Mouse (Mus musculus) neural tube, embryonic 10.5 days (tissue): ENCODE results near the gene N4bp1.

Experiments used
- DNase-seq: peaks from one replicate; pipeline ENCODE4 v3.0.0-alpha.2; 2017; ENCODE audit warnings: low spot score; ENCODE audit errors: extremely low spot score

Gene N4bp1

DNA sequence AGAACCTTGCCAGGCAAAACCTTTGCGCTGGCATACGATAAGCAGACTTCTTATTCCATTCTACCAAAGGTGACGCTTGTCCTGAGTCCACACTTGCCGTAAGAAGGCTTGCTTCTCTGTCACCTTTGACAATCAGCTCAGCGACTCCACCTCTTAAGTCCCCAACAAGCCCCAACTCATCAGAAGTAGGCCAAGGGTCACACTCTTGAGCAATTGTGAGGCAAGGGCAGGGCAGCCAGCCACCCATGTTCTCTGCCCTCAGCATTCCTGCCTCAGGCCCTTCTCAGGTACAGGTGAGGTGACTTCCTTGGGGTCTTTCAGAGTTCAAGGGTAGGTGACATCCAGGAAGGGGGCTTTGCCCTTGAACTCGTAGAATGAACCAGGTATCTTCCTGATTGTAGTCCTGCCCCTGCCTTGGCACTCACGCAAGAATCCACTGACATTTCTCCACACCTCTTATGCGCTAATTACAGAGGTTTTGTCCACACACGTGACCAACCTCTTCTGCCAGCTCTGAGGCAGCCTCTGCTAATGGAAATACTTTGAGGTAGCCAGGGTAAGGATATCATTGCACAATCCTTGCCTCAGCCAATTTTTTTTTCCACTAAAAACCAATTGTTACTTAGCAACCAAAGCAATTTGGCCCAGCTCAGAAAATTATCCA lies 118.4 kb downstream of the N4bp1 start:
- no peak for DNase-seq

- DNase-seq: no peak
Observed at GRCm38 (mm10) chr8:86765669-86766068, 119.4 kb downstream of the N4bp1 start.

DNA sequence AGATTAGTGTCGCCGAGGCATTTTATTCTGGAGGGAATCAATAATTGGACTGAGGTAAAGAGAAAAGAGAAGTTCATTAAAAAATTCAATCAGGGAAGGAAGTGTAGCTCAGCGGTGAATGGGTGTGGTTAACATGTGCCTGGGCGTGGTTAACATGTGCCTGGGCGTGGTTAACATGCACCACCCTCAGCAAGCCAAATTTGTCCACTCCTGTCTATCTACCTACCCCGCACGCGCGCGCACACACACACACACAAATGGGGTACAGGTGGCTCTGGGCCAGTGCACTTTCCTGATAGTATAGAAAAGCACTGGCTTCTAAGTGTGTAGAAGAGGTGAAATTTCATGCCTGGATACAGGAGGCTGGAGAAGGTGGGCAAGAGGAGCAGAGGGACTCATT lies 119.9 kb downstream of the N4bp1 start:
- DNase-seq: no peak

- no peak for DNase-seq
Observed at GRCm38 (mm10) chr8:86762806-86763205, 122.3 kb downstream of the N4bp1 start.

GRCm38 (mm10) chr8:86760746-86761145 lies 124.3 kb downstream of the N4bp1 start:
- no peak for DNase-seq

GRCm38 (mm10) chr8:86759090-86759491 lies 126.0 kb downstream of the N4bp1 start:
- no peak for DNase-seq

DNA sequence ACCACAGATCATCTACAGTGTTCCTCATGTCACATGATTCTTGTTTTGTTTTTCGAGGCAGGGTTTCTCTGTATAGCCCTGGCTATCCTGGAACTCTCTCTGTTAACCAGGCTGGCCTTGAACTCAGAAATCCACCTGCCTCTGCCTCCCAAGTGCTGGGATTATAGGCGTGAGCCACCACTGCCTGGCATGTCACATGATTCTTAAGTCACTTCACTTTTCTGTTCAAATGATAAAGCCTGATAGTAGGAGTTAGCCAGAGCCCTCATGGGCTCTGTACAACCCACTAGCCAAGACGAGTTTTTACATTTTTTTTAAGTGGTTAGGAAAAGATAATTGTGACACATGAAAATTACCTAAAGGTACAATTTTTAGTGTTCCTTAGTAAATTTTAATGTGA lies 126.4 kb downstream of the N4bp1 start:
- no peak for DNase-seq
